Mouse (Mus musculus): ENCODE data around the gene Ric1.

Ric1 gene

GRCm38 (mm10) chr19:29641055-29641454 lies 119.0 kb downstream of the Ric1 start:
- DNase-seq, result peak; percentile 19

DNA sequence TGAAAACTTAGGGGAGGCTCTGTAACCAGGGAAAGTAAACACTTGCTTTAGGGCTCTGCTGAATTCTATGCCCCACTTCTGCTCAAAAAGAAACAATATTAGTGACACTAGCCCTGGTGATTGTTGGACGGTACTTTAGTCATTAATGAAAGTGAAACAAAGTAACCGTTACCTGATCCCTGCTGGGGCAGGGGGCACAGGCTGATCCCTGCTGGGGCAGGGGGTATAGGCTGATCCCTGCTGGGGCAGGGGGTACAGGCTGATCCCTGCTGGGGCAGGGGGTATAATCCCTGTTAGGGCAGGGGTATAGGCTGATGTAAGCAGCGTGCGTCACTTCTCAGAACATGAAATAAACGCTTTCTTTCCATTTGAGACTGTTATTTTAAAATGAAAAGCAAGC lies 119.4 kb downstream of the Ric1 start:
- no peak for DNase-seq

DNA sequence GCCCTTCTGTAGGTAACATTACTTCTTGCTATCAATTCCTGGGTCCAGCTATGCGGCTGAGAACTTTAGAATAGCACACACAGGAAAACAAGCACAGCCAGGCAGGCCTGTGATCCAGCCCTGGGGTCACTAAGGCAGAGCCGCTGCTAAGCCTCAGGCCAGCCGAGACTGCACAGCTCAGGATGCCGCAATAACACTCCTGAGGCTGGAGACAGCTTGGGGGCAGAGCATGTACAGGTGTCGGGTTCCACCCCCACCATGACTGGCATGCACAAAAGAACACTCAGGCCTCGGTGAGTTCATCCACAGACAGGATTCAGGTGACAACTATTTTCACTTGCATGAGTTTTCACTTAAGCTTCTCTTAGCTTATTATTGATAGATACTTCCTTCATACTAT lies 120.1 kb downstream of the Ric1 start:
- DNase-seq, result no peak

DNA sequence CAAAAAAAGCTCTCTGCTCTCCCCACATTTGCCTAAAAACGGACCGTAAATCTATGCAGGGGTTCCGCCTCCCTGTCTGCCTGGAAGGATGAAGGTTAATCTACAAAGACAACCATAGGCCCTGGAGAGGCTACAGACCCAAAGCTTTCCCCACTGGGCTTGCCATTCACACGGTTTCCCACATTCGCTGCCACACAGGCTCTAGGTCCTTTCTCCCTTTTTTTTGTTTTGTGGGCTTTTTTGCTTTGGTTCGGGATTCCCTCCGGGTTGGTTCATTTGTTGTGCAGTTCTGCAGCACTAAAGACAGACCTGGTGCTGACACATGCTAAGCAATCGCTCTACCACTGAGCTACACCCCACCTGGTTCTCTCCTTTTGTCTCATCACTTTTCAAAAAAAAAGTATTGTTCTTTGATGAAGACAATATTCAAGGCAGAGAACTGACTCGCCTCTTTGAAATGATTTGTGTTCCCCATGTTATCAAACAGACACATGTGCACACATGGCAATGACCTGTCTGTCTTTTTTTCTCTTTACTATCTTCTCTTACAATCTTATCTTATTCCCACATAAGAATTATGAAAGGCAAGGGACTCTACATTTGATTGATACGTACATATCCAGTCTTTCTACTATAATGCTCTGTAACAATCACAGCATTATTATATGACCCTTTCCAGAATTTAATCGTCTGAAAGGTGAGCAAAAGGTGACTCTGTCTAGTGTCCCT lies 121.3 kb downstream of the Ric1 start:
- no peak for DNase-seq

DNA sequence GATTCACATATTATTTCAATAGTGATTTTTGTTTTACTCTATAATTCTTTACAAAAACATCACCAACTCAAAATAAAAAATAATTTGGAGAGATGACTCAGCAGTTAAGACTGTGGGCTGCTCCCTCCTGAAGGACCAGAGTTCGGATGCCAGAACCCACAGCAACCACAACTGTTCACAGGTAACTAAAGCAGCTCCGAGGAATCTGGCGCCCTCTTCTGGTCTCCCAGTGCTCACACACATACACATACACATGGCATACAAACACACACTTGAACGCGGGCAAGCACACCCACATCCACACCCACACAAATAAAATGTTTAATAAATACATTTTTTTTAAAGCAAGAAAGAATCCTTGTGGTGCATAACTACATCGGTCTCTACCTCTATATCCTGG lies 122.7 kb downstream of the Ric1 start:
- no peak for DNase-seq

DNA sequence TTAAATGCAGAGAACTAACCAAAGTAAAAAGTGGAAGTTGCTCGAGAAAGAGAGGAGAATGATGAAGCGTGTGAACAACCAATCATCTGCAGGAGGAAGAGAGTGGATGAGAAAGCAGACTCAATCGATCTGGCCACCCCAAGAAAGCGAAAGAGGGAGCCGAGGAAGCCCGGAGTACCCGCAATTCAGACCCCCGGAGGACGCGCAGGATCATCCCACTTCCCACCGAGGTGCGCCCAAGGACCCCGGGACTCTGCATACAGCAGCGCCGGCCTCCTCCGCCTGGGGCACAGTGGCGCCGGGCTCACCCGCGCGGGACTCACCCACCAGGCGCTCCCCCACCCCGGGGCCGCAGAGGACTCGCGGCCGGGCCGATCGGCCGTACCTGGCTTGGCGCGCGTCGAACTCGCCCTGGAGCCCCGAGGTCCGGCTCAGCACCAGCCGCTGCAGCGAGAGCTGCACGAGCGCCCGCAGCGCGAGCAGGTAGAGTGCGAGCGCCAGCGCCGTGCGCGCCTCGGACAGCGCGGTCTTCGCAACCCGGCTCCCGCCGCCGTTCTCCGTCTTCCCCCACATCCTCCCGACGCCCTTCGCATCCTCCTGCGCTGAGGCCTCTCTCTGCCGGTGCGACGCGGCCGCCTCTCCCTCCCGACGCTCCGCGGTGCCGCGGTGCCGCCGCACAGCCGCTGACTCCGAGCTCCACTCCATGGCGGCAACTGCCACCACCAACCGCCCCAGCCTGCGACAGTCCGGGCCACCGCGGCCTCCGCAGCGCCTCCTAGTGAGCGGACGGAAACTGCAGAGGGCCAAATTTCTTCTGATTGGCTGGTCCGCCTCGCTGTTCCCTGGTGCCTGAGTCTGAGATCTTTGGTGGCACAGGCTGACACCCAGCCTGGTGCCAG lies 125.8 kb downstream of the Ric1 start, which contains the start of gene Ermp1:
Gene Ermp1 (minus strand): TSS at position 765 of the 899 bp plus-strand sequence.
- DNase-seq, result peak; percentile 98

DNA sequence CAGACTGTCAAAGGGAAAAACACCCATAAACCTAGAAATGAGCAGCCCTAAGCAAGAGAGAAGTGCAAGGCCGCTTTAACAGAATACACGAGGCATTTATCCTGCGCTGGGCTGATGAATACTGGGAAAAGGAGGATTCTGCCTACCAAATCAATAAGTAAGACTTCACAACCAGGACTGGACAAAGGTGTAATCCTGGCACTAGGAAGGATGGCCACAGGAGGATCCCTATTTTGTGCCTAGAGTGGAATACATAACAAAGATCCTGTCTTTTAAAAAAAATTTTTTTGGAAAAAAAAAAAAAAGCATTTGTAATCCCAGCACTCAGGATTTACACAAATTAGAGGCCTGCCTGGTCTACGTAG lies 126.5 kb downstream of the Ric1 start:
- DNase-seq, result no peak

DNA sequence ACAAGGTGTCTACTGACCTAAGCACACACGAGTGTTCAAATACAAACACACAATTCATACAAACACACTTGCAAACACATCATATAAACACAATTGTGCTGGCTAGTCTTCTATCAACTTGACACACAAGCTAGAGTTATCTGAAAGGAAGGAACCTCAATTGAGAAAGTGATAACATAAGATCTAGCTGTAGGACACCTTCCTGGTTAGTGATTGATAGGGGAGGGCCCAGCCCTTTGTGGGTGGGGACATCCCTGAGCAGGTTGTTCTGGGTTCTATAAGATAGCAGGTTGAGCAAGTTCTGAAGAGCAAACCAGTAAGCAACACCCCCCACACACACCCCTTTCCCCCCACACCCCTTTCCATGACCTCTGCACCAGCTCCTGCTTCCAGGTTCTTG lies 127.6 kb downstream of the Ric1 start:
- no peak for DNase-seq

- no peak for DNase-seq
Measured at GRCm38 (mm10) chr19:29653768-29654265, 131.7 kb downstream of the Ric1 start.

DNA sequence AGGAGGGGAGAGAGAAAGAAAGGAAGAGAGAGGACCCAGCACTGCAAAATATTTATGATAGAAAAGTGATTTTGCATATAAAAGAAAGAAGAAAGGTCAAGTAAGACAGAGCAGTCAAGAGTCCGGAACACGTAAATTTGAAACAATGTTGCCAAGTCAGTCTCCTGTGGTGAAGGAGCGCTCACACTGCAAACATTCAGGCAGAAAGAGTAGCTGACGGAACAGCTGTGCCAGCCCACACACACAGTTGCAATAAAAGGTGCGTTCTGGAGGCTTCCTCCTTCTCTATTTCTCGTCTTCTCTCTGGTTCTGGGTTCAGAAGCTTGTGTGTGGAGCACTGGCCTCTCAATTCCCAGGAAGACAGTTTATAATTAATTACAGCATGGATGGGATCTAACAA lies 133.1 kb downstream of the Ric1 start:
- DNase-seq, result no peak

- no peak for DNase-seq
Measured at GRCm38 (mm10) chr19:29656029-29656428, 133.9 kb downstream of the Ric1 start.
